Mouse (Mus musculus) MEL (cell line): ENCODE results near the gene Rorb. TPM values are rescaled to one million over a fixed set of nuclear protein-coding genes. Genes with fewer than 3 reads are reported as not detected.

Experiments used
- DNase-seq: peaks from one replicate; pipeline ENCODE4 v3.0.0; 2011; ENCODE audit warnings: low read depth, low spot score
- H3K27ac ChIP-seq: 2 replicates; pipeline ENCODE4 v1.5.1; 2012; ENCODE audit warnings: low read depth, mild to moderate bottlenecking, control low read depth, low read length, moderate library complexity; ENCODE audit not compliant: control insufficient read depth
- H3K27me3 ChIP-seq, 2 experiments: fragments of 150-350 bp in 1 of 2; sonication (generic) in 1 of 2; 2 replicates each; pipeline ENCODE4 v1.6.1; 2012; ENCODE audit warnings: low read length in 2 of 2, mild to moderate bottlenecking in 2 of 2, improper control_type of control experiment in 1 of 2, moderate library complexity in 1 of 2; ENCODE audit not compliant: insufficient read depth in 2 of 2, control insufficient read depth in 1 of 2
- H3K36me3 ChIP-seq, 2 experiments: 2 replicates each; pipeline ENCODE4 v1.6.1; 2012 to 2014; ENCODE audit warnings: low read length in 2 of 2, improper control_type of control experiment in 1 of 2, inconsistent platforms in 1 of 2, mild to moderate bottlenecking in 1 of 2; ENCODE audit not compliant: insufficient read depth in 2 of 2, control insufficient read depth in 1 of 2
- H3K4me1 ChIP-seq, 2 experiments: fragments of 150-350 bp in 1 of 2; sonication (generic) in 1 of 2; 2 replicates each; pipeline ENCODE4 v1.6.1; 2012; ENCODE audit warnings: low read length in 2 of 2, improper control_type of control experiment in 1 of 2, mild to moderate bottlenecking in 1 of 2; ENCODE audit not compliant: insufficient read depth in 2 of 2, control insufficient read depth in 1 of 2
- H3K4me3 ChIP-seq, 2 experiments: fragments of 150-350 bp in 1 of 2; sonication (generic) in 1 of 2; 2 replicates each; pipeline ENCODE4 v1.5.1; 2012; ENCODE audit warnings: low read depth in 2 of 2, low read length in 2 of 2, mild to moderate bottlenecking in 2 of 2, moderate library complexity in 2 of 2, control low read depth in 1 of 2, improper control_type of control experiment in 1 of 2; ENCODE audit not compliant: control insufficient read depth in 1 of 2, insufficient read depth in 1 of 2
- H3K79me2 ChIP-seq: 2 replicates; pipeline ENCODE4 v1.6.1; 2012; ENCODE audit warnings: mild to moderate bottlenecking, low read length, moderate library complexity; ENCODE audit not compliant: control insufficient read depth, poor library complexity, insufficient read depth
- H3K9ac ChIP-seq: 2 replicates; pipeline ENCODE4 v1.6.1; 2012; ENCODE audit warnings: low read depth, mild to moderate bottlenecking, control low read depth, low read length, moderate library complexity; ENCODE audit not compliant: control insufficient read depth, poor library complexity, severe bottlenecking
- H3K9me3 ChIP-seq: fragments of 150-350 bp; sonication (generic); replicated peaks from 2 replicates; pipeline ENCODE4 v1.6.1; 2012; ENCODE audit warnings: mild to moderate bottlenecking, low read length, improper control_type of control experiment, moderate library complexity; ENCODE audit not compliant: insufficient read depth
- BHLHE40 ChIP-seq: IDR thresholded peaks from 2 replicates; pipeline ENCODE4 v1.6.1; 2012; ENCODE audit warnings: low read depth, mild to moderate bottlenecking, inconsistent platforms, low read length, improper control_type of control experiment, borderline replicate concordance
- CHD1 ChIP-seq: IDR thresholded peaks from 2 replicates; pipeline ENCODE4 v1.6.1; 2012; ENCODE audit warnings: low read depth, mild to moderate bottlenecking, inconsistent platforms, low read length, improper control_type of control experiment
- CHD2 ChIP-seq: IDR thresholded peaks from 2 replicates; pipeline ENCODE4 v1.6.1; 2011; ENCODE audit warnings: low read length, improper control_type of control experiment
- CTCF ChIP-seq, 3 experiments: IDR thresholded peaks in 2 of 3; conservative IDR thresholded peaks in 1 of 3; 2 replicates each; pipeline ENCODE4 v1.5.1; 2011 to 2012; ENCODE audit warnings: low read length in 3 of 3, low read depth in 2 of 3, mild to moderate bottlenecking in 2 of 3, improper control_type of control experiment in 1 of 3, inconsistent platforms in 1 of 3, mixed read lengths in 1 of 3, moderate library complexity in 1 of 3; ENCODE audit not compliant: control insufficient read depth in 1 of 3, insufficient read depth in 1 of 3, poor library complexity in 1 of 3, severe bottlenecking in 1 of 3
- E2F4 ChIP-seq: IDR thresholded peaks from 2 replicates; pipeline ENCODE4 v1.6.1; 2011; ENCODE audit warnings: low read depth, low read length, improper control_type of control experiment, borderline replicate concordance
- ELF1 ChIP-seq: IDR thresholded peaks from 2 replicates; pipeline ENCODE4 v1.6.1; 2014; ENCODE audit warnings: low read depth, mild to moderate bottlenecking, inconsistent platforms, low read length, improper control_type of control experiment, moderate library complexity
- EP300 ChIP-seq, 2 experiments: IDR thresholded peaks; 2 replicates each; pipeline ENCODE4 v1.6.1; 2011; ENCODE audit warnings: improper control_type of control experiment in 2 of 2, low read length in 2 of 2, low read depth in 1 of 2, mild to moderate bottlenecking in 1 of 2
- ETS1 ChIP-seq: IDR thresholded peaks from 2 replicates; pipeline ENCODE4 v1.6.1; 2012; ENCODE audit warnings: low read depth, mild to moderate bottlenecking, inconsistent platforms, low read length, improper control_type of control experiment, moderate library complexity
- GABPA ChIP-seq: IDR thresholded peaks from 2 replicates; pipeline ENCODE4 v1.6.1; 2012; ENCODE audit warnings: low read depth, mild to moderate bottlenecking, inconsistent platforms, low read length, improper control_type of control experiment, moderate library complexity
- GATA1 ChIP-seq: IDR thresholded peaks from 2 replicates; pipeline ENCODE4 v1.6.1; 2011; ENCODE audit warnings: low read depth, low read length, improper control_type of control experiment
- HCFC1 ChIP-seq: IDR thresholded peaks from 2 replicates; pipeline ENCODE4 v1.6.1; 2012; ENCODE audit warnings: low read depth, mild to moderate bottlenecking, inconsistent platforms, low read length, improper control_type of control experiment, moderate library complexity
- MAFK ChIP-seq: IDR thresholded peaks from 2 replicates; pipeline ENCODE4 v1.6.1; 2011; ENCODE audit warnings: low read depth, mild to moderate bottlenecking, low read length, improper control_type of control experiment, borderline replicate concordance
- MXI1 ChIP-seq: IDR thresholded peaks from 2 replicates; pipeline ENCODE4 v1.6.1; 2011; ENCODE audit warnings: mild to moderate bottlenecking, low read depth, low read length, improper control_type of control experiment
- MYC ChIP-seq: IDR thresholded peaks from 2 replicates; pipeline ENCODE4 v1.6.1; 2011; ENCODE audit warnings: low read depth, mild to moderate bottlenecking, low read length, improper control_type of control experiment, moderate library complexity
- POLR2AphosphoS5 ChIP-seq: IDR thresholded peaks from 2 replicates; pipeline ENCODE4 v1.6.1; 2012; ENCODE audit warnings: low read depth, borderline replicate concordance, mild to moderate bottlenecking, inconsistent platforms, low read length, moderate library complexity, mixed read lengths
- RCOR1 ChIP-seq: IDR thresholded peaks from 2 replicates; pipeline ENCODE4 v1.6.1; 2012; ENCODE audit warnings: low read depth, mild to moderate bottlenecking, inconsistent platforms, low read length, improper control_type of control experiment
- SIN3A ChIP-seq: IDR thresholded peaks from 2 replicates; pipeline ENCODE4 v1.6.1; 2012; ENCODE audit warnings: low read length, improper control_type of control experiment, inconsistent platforms
- SMC3 ChIP-seq: IDR thresholded peaks from 2 replicates; pipeline ENCODE4 v1.6.1; 2011; ENCODE audit warnings: low read depth, low read length, improper control_type of control experiment
- TBP ChIP-seq: IDR thresholded peaks from 2 replicates; pipeline ENCODE4 v1.8.0; 2011; ENCODE audit warnings: low read depth, low read length, improper control_type of control experiment
- TCF12 ChIP-seq: IDR thresholded peaks from 2 replicates; pipeline ENCODE4 v1.6.1; 2014; ENCODE audit warnings: low read depth, mild to moderate bottlenecking, inconsistent platforms, low read length, improper control_type of control experiment, moderate library complexity
- UBTF ChIP-seq: IDR thresholded peaks from 2 replicates; pipeline ENCODE4 v1.6.1; 2012; ENCODE audit warnings: low read depth, mild to moderate bottlenecking, inconsistent platforms, low read length, improper control_type of control experiment, moderate library complexity, borderline replicate concordance; ENCODE audit not compliant: insufficient read depth
- ZC3H11A ChIP-seq: IDR thresholded peaks from 2 replicates; pipeline ENCODE4 v1.6.1; 2012; ENCODE audit warnings: low read depth, mild to moderate bottlenecking, inconsistent platforms, low read length, improper control_type of control experiment
- ZKSCAN1 ChIP-seq: IDR thresholded peaks from 2 replicates; pipeline ENCODE4 v1.6.1; 2012; ENCODE audit warnings: low read depth, mild to moderate bottlenecking, inconsistent platforms, low read length, improper control_type of control experiment, moderate library complexity
- ZMIZ1 ChIP-seq: IDR thresholded peaks from 2 replicates; pipeline ENCODE4 v1.6.1; 2012; ENCODE audit warnings: low read depth, mild to moderate bottlenecking, inconsistent platforms, low read length, improper control_type of control experiment, moderate library complexity
- ZNF384 ChIP-seq: IDR thresholded peaks from 2 replicates; pipeline ENCODE4 v1.6.1; 2012; ENCODE audit warnings: low read depth, mild to moderate bottlenecking, inconsistent platforms, low read length, improper control_type of control experiment
- polyA plus RNA-seq, 2 experiments: library from polyadenylated mRNA; stranded (reverse) in 1 of 2; unstranded in 1 of 2; fragments of >175 nt in 1 of 2; fragments of >200 nt in 1 of 2; gene quantifications; 2 replicates each; pipeline versions ENCODE4 v1.2.1 to v1.2.4; 2012; ENCODE audit warnings: low replicate concordance in 2 of 2, low read depth in 1 of 2; ENCODE audit not compliant: insufficient read length in 2 of 2, insufficient read depth in 1 of 2, missing spikeins in 1 of 2
- total RNA-seq: library from RNA; depleted of rRNA; stranded (reverse); fragments of 300-350 nt; gene quantifications from 2 replicates; pipeline ENCODE4 v1.2.3, GENCODE M21; 2012

The Rorb gene
- total and polyA plus RNA-seq, 3 experiments, result not detected

DNA sequence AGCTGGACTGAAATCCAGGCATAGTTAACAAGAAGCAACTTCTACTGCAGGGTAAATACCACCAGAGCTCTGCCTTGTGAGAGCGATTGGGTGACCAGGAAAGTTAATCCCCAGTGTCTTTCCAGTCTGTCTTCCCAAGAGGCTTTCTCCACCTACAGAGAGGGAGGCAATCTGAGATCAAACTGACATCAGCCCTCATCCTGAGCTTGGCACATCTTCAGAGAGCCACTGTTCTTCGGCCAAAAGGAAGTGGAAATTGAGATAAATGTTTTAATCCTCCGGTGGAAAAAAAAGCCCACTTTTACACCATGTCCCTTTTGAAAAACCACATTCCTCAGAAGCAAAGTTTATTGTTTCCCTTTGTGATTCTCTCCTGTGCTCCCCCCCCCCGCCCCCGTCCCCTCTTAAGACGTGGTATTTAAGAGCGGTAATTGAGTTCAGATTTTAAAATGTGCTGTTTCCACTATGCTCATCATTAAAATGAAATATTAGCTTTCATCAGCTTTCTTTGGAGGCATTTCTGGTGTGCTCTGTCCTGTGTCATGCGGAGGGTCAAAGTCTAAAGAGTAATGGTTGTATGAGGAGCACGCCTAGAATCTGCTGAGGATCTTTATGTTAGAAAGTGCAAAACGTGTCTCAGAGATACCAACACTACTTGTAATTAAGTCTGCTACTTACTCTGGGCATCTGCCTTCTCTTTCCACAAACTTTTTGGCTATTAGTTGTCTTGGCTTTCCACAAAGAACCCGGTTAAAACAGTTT lies 223.2 kb downstream of the Rorb start:
- no peak overlapping the region for H3K4me3 ChIP-seq
- DNase-seq, result no peak
- H3K27ac ChIP-seq, result no peak overlapping the region
- H3K79me2 ChIP-seq, result no peaks in the 10 kb centered on the region
- H3K4me1 ChIP-seq, result no peaks in the 10 kb centered on the region
- no peaks in the 10 kb centered on the region for H3K9me3 ChIP-seq
- no peaks in the 10 kb centered on the region for H3K27me3 ChIP-seq
- TF ChIP-seq MXI1 (no peak), TBP (no peak), POLR2AphosphoS5 (no peak), RCOR1 (no peak), CHD1 (no peak), GABPA (no peak), ZNF384 (no peak), TCF12 (no peak), BHLHE40 (no peak), ELF1 (no peak), ETS1 (no peak), ZMIZ1 (no peak)
- H3K36me3 ChIP-seq, result no peaks in the 10 kb centered on the region
- H3K9ac ChIP-seq, result no peak overlapping the region

DNA sequence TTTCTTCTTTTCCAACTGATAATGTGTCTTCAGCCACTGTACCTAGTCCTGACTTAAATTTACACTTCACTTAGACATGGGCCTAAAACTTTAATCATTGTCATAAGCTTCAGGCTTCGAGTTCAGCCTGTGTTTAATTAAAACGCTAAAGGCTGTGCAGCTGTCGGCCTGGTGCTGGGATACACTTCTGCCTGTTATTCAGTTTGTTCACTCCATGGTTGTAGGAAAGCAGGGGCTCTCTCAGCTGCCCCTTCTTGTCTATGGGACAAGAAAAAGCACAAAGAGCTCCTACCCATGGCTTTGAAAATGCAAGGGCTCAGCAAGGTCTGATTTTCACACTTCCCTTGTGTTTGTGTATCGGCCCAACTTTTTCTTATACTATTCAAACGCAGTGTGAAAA lies 229.8 kb downstream of the Rorb start:
- Histone ChIP-seq H3K4me3 (no peak overlapping the region), H3K9ac (no peak overlapping the region), H3K27ac (no peak overlapping the region), H3K9me3 (no peaks in the 10 kb centered on the region), H3K4me1 (no peaks in the 10 kb centered on the region), H3K36me3 (no peaks in the 10 kb centered on the region), H3K79me2 (no peaks in the 10 kb centered on the region), H3K27me3 (no peaks in the 10 kb centered on the region)
- no peak for TF ChIP-seq HCFC1
- no peak for TF ChIP-seq CTCF (IDR thresholded peaks at IDR 0.05 in 2 of 3, conservative IDR thresholded peaks at IDR 0.05 in 1 of 3; ENCODE audit: control insufficient read depth in 1 of 3, insufficient read depth in 1 of 3, low read depth in 2 of 3, low read length in 3 of 3, poor library complexity in 1 of 3, severe bottlenecking in 1 of 3)
- no peak for TF ChIP-seq E2F4
- no peak for TF ChIP-seq TBP
- no peak for TF ChIP-seq ZC3H11A
- TF ChIP-seq BHLHE40, result no peak
- TF ChIP-seq MYC, result no peak
- TF ChIP-seq SIN3A, result no peak
- no peak for TF ChIP-seq MAFK
- TF ChIP-seq UBTF, result no peak
- no peak for TF ChIP-seq ZMIZ1
- TF ChIP-seq CHD2, result no peak
- no peak for TF ChIP-seq GATA1
- TF ChIP-seq SMC3, result no peak
- no peak for TF ChIP-seq MXI1
- TF ChIP-seq ZKSCAN1, result no peak
- no peak for TF ChIP-seq EP300 (IDR thresholded peaks at IDR 0.05; ENCODE audit: low read depth in 1 of 2, low read length in 2 of 2)
- no peak for TF ChIP-seq ETS1
- no peak for DNase-seq
